Mouse (Mus musculus): ENCODE measurements around the gene Rhox2f. TPM values are rescaled to one million over a fixed set of nuclear protein-coding genes. Genes with fewer than 3 reads are reported as not detected.
"Not testable (repeated sequence)": the region's sequence is repeated elsewhere in the genome, so short reads cannot be mapped to it uniquely, and the experiment has no call there.

Gene Rhox2f
- polyA plus RNA-seq (2012; rRNA removed): not detected in 2 replicates

DNA sequence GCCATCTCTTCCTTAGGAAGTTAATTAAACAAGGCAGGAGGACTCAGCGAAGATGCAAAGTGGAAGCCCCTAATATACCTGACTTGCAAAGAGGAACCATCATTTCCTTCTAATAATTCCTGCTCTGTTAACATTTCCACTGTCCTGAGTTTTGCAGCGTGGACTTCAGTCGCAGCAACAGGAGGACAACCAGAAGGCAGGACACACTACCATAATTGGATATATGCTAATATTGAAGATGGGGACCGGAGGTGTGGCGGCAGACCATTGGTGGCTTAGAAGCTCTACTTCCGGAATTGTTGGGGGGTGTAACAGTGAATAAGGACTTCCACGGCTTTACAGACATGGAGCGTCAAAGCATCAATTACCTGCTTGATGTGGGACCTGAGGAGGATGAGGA is at the start of gene Rhox2f:
Rhox2f (plus strand) TSS at position 301 of the 400 bp plus-strand sequence.
- not testable (repeated sequence) for H3K27ac ChIP-seq (ENCODE audit: insufficient read depth, low read depth, low read length); H3K36me3 ChIP-seq (ENCODE audit: control insufficient read depth, insufficient read depth, low read length); H3K27me3 ChIP-seq (replicated peaks; ENCODE audit: control insufficient read depth, insufficient read depth, low read length); H3K4me3 ChIP-seq (ENCODE audit: insufficient read depth, low read depth, low read length); DNase-seq; H3K4me1 ChIP-seq (ENCODE audit: control insufficient read depth, insufficient read depth, low read length)
- 93% methylated on average over 8 of the region's 8 CpGs for WGBS

DNA sequence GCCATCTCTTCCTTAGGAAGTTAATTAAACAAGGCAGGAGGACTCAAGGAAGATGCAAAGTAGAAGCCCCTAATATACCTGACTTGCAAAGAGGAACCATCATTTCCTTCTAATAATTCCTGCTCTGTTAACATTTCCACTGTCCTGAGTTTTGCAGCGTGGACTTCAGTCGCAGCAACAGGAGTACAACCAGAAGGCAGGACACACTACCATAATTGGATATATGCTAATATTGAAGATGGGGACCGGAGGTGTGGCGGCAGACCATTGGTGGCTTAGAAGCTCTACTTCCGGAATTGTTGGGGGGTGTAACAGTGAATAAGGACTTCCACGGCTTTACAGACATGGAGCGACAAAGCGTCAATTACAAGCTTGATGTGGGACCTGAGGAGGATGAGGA is 41.1 kb upstream of the Rhox2f start, which contains the start of gene Rhox2e:
Rhox2e (plus strand) TSS at position 301 of the 400 bp plus-strand sequence.
- H3K4me3 ChIP-seq (ENCODE audit: insufficient read depth, low read depth, low read length); H3K36me3 ChIP-seq (ENCODE audit: control insufficient read depth, insufficient read depth, low read length); H3K4me1 ChIP-seq (ENCODE audit: control insufficient read depth, insufficient read depth, low read length); H3K27me3 ChIP-seq (replicated peaks; ENCODE audit: control insufficient read depth, insufficient read depth, low read length); H3K27ac ChIP-seq (ENCODE audit: insufficient read depth, low read depth, low read length); DNase-seq: not testable (repeated sequence)
- WGBS: 90% methylated on average over 2 of the region's 8 CpGs

DNA sequence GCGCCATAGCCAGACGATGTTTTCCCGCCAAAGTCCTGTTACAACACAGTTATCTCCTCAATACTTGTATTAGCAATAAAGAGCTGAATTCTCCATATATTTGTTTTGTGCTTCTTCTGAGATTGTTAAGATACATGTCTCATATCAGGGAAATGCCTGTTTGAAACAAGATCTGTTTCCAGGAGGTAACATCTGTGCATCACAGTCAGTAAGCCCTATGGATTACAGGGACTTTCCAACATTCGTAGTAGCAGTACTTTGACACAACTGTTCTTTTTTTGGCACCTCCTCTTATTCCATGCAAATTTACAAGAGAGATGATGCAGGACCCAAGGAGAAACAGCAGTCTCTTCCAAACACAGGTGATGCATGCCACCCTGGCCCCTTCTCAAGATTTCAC is 29.5 kb upstream of the Rhox2f start, which contains the start of gene Rhox3e:
Rhox3e (plus strand) TSS at position 301 of the 400 bp plus-strand sequence.
- not testable (repeated sequence) for H3K27ac ChIP-seq (ENCODE audit: insufficient read depth, low read depth, low read length); H3K27me3 ChIP-seq (replicated peaks; ENCODE audit: control insufficient read depth, insufficient read depth, low read length)
- WGBS: no CpG with 5 or more reads among the region's 4 CpGs

DNA sequence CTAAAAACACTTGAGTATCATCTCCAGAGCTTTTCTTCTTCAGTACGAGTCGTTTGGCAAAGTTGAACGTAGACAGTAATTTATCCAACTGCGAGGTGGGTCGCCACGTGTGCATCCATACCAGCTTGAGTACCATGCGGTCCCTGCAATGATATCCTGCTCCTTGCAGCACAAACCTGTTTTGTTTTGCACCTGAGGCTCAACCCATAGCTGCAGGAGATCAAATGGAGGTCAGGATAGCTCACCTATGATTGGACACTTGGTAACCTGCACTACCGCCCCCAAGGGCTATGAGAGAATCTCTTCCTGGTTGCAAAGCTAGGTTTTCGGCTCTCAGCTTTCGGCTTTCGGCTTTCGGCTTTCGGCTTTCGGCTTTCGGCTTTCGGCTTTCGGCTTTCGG is 14.1 kb upstream of the Rhox2f start, which contains the start of gene Rhox4e:
Rhox4e (plus strand) TSS at position 301 of the 400 bp plus-strand sequence.
- H3K36me3 ChIP-seq (ENCODE audit: control insufficient read depth, insufficient read depth, low read length); H3K27ac ChIP-seq (ENCODE audit: insufficient read depth, low read depth, low read length): not testable (repeated sequence)
- 96% methylated on average over 11 of the region's 18 CpGs for WGBS

More for the DNA sequence above, 29.5 kb upstream of the Rhox2f start, which contains the start of gene Rhox3e:
- not testable (repeated sequence) for DNase-seq; H3K4me3 ChIP-seq (ENCODE audit: insufficient read depth, low read depth, low read length); H3K36me3 ChIP-seq (ENCODE audit: control insufficient read depth, insufficient read depth, low read length); H3K4me1 ChIP-seq (ENCODE audit: control insufficient read depth, insufficient read depth, low read length)

DNA sequence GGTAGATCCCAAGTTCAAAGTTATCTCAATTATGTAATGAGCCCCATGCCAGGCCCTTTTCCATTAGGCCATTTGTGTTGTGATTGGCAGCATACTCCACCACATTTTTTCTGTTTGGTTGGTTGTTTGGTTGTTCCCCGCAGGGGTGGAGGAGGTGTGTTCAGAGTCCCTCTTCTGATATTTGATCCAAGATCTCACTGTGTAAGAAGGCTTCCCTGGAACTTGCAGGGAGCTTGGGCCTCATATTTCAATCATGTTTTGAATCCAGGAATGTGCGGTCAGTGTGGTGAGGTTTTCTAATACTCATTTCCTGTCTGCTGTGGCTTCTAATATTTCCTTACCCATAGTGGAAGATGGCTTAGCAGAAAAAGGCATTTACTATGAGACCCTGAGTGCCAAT is 1.4 kb downstream of the Rhox2f start:
- H3K36me3 ChIP-seq (ENCODE audit: control insufficient read depth, insufficient read depth, low read length); H3K4me3 ChIP-seq (ENCODE audit: insufficient read depth, low read depth, low read length); H3K27ac ChIP-seq (ENCODE audit: insufficient read depth, low read depth, low read length); H3K4me1 ChIP-seq (ENCODE audit: control insufficient read depth, insufficient read depth, low read length); H3K27me3 ChIP-seq (replicated peaks; ENCODE audit: control insufficient read depth, insufficient read depth, low read length); DNase-seq: not testable (repeated sequence)
- 21% methylated on average over 2 of the region's 2 CpGs for WGBS

More for the DNA sequence above, 14.1 kb upstream of the Rhox2f start, which contains the start of gene Rhox4e:
- H3K27me3 ChIP-seq (replicated peaks; ENCODE audit: control insufficient read depth, insufficient read depth, low read length); H3K4me1 ChIP-seq (ENCODE audit: control insufficient read depth, insufficient read depth, low read length); DNase-seq; H3K4me3 ChIP-seq (ENCODE audit: insufficient read depth, low read depth, low read length): not testable (repeated sequence)

GRCm38 (mm10) chrX:37580692-37581091 is 9.5 kb downstream of the Rhox2f start, which contains the start of gene Rhox3f:
Gene Rhox3f (plus strand): TSS chrX:37580992.
- H3K27ac ChIP-seq (ENCODE audit: insufficient read depth, low read depth, low read length); H3K27me3 ChIP-seq (replicated peaks; ENCODE audit: control insufficient read depth, insufficient read depth, low read length); H3K36me3 ChIP-seq (ENCODE audit: control insufficient read depth, insufficient read depth, low read length); H3K4me1 ChIP-seq (ENCODE audit: control insufficient read depth, insufficient read depth, low read length); H3K4me3 ChIP-seq (ENCODE audit: insufficient read depth, low read depth, low read length); DNase-seq: not testable (repeated sequence)

DNA sequence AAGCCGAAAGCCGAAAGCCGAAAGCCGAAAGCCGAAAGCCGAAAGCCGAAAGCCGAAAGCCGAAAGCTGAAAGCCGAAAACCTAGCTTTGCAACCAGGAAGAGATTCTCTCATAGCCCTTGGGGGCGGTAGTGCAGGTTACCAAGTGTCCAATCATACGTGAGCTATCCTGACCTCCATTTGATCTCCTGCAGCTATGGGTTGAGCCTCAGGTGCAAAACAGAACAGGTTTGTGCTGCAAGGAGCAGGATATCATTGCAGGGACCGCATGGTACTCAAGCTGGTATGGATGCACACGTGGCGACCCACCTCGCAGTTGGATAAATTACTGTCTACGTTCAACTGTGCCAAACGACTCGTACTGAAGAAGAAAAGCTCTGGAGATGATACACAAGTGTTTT is 36.4 kb downstream of the Rhox2f start, which contains the start of gene Rhox4f:
Rhox4f (minus strand) TSS at position 101 of the 400 bp plus-strand sequence.
- 96% methylated on average over 17 of the region's 19 CpGs for WGBS

More for the DNA sequence above, 36.4 kb downstream of the Rhox2f start, which contains the start of gene Rhox4f:
- not testable (repeated sequence) for H3K27me3 ChIP-seq (replicated peaks; ENCODE audit: control insufficient read depth, insufficient read depth, low read length); H3K36me3 ChIP-seq (ENCODE audit: control insufficient read depth, insufficient read depth, low read length); H3K4me3 ChIP-seq (ENCODE audit: insufficient read depth, low read depth, low read length); H3K27ac ChIP-seq (ENCODE audit: insufficient read depth, low read depth, low read length); H3K4me1 ChIP-seq (ENCODE audit: control insufficient read depth, insufficient read depth, low read length); DNase-seq

Other genes with a start within 250 kb of the Rhox2f start
- gene Rhox3a2, start 191.4 kb upstream of the Rhox2f start, polyA plus RNA-seq (2012; rRNA removed): not detected in 2 replicates
- gene Rhox4a2, start 180.6 kb upstream of the Rhox2f start, polyA plus RNA-seq (2012; rRNA removed): not detected in 2 replicates
- gene Rhox2b, start 159.3 kb upstream of the Rhox2f start, polyA plus RNA-seq (2012; rRNA removed): not detected in 2 replicates
- not detected in 2 replicates for gene Rhox4b, start 138.9 kb upstream of the Rhox2f start, polyA plus RNA-seq (2012; rRNA removed)
- gene Rhox2c, start 117.7 kb upstream of the Rhox2f start, polyA plus RNA-seq (2012; rRNA removed): not detected in 2 replicates
- gene Rhox3c, start 112.8 kb upstream of the Rhox2f start, polyA plus RNA-seq (2012; rRNA removed): not detected in 2 replicates
- gene Rhox4c, start 91.1 kb upstream of the Rhox2f start, polyA plus RNA-seq (2012; rRNA removed): not detected in 2 replicates
- not detected in 2 replicates for gene Rhox2d, start 78.0 kb upstream of the Rhox2f start, polyA plus RNA-seq (2012; rRNA removed)
- not detected in 2 replicates for gene Rhox4d, start 57.0 kb upstream of the Rhox2f start, polyA plus RNA-seq (2012; rRNA removed)
- gene Rhox2e, start 41.0 kb upstream of the Rhox2f start, polyA plus RNA-seq (2012; rRNA removed): not detected in 2 replicates
- gene Rhox3e, start 29.4 kb upstream of the Rhox2f start, polyA plus RNA-seq (2012; rRNA removed): not detected in 2 replicates
- gene Rhox4e, start 14.0 kb upstream of the Rhox2f start, polyA plus RNA-seq (2012; rRNA removed): not detected in 2 replicates
- gene Rhox3f, start 9.6 kb downstream of the Rhox2f start, polyA plus RNA-seq (2012; rRNA removed): not detected in 2 replicates
- gene Rhox4f, start 36.3 kb downstream of the Rhox2f start, polyA plus RNA-seq (2012; rRNA removed): not detected in 2 replicates
- gene Rhox3g, start 57.2 kb downstream of the Rhox2f start, polyA plus RNA-seq (2012; rRNA removed): not detected in 2 replicates
- gene Rhox2g, start 72.1 kb downstream of the Rhox2f start, polyA plus RNA-seq (2012; rRNA removed): not detected in 2 replicates
- gene Rhox4g, start 79.9 kb downstream of the Rhox2f start, polyA plus RNA-seq (2012; rRNA removed): not detected in 2 replicates
- not detected in 2 replicates for gene Rhox3h, start 97.4 kb downstream of the Rhox2f start, polyA plus RNA-seq (2012; rRNA removed)
- not detected in 2 replicates for gene Rhox2h, start 101.9 kb downstream of the Rhox2f start, polyA plus RNA-seq (2012; rRNA removed)
- not detected in 2 replicates for gene Rhox5, start 233.4 kb downstream of the Rhox2f start, polyA plus RNA-seq (2012; rRNA removed)